Mouse (Mus musculus): Measurements from ENCODE around the gene Lyrm4.
A peak's percentile ranks its signal among the peaks of the same experiment; 100 is the strongest.

Gene Lyrm4

GRCm38 (mm10) chr13:36117143-36118014, at the start of gene Lyrm4, which contains the start of gene Fars2:
Gene Lyrm4, minus strand, starts transcription at chr13:36117526.
Gene Fars2, plus strand, starts transcription at chr13:36117412.
- peak; percentile 96 to 97 for DNase-seq

- no peak for DNase-seq
Measured at GRCm38 (mm10) chr13:36163898-36164297, 46.6 kb upstream of the Lyrm4 start.

- no peak for DNase-seq
Measured at GRCm38 (mm10) chr13:36163411-36163810, 46.1 kb upstream of the Lyrm4 start.

- DNase-seq, result no peak
Measured at GRCm38 (mm10) chr13:36156340-36156931, 39.1 kb upstream of the Lyrm4 start.

- no peak for DNase-seq
Measured at GRCm38 (mm10) chr13:36152728-36153498, 35.6 kb upstream of the Lyrm4 start.

- DNase-seq, result no peak
Measured at GRCm38 (mm10) chr13:36150272-36150671, 32.9 kb upstream of the Lyrm4 start.

- no peak for DNase-seq
Measured at GRCm38 (mm10) chr13:36149175-36149939, 32.0 kb upstream of the Lyrm4 start.

DNA sequence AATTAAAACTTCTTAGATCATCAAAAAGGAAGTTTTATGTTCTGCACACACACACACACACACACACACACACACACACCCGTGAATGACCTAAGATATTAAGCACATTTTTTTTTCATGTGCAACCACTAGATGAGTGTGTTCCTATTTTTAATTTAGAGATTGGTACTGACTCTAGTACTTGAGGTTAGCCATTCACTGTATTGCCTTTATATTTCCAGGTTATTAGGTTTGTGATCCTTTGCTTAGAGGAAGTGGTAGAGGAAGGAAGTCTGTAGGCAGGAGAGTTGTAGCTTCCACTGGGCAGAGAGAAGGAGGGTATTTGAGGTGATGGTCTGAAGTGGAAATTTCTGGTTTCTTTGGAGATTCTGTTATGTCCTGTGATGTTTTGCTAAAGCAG, 28.3 kb upstream of the Lyrm4 start:
- DNase-seq, result no peak

DNA sequence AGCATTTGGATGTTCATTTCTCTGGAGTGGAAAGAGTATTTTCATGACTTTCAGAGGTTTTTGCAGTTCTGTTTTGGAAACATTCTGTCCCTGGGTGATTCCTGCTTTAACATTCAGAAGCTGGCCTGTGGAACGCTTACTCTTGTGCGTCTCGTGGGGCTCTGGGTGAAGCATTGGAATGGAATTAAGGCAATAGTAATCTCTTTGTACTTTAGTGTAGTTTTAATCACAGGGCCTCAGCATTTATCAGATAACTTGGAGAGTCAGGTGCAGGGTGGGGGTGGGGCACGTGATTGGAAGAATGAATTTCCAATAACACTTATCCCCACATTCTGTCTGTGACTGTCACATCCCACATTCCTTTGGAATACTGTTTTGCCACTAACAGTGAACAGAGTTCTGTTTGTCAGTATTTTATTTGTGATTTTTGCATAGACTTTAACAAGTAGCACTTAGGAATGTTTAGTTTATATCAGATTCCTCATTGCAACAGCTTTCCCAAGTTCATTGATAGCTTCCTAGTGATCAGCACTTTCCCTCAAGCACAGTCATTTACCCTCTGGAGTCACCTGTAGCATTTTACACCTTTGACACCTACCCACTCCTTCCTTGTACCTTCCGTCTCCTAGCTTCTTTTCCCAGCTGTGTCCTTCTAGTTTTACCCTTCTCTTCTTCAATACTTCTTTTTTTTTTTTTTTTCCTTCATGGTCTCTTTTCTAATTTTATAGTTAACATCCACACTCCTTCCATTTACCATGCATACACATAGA, 23.1 kb upstream of the Lyrm4 start:
- no peak for DNase-seq

GRCm38 (mm10) chr13:36139703-36140102, 22.4 kb upstream of the Lyrm4 start:
- DNase-seq, result no peak

GRCm38 (mm10) chr13:36131992-36132649, 14.8 kb upstream of the Lyrm4 start:
- DNase-seq, result no peak

GRCm38 (mm10) chr13:36131401-36131800, 14.1 kb upstream of the Lyrm4 start:
- DNase-seq, result no peak

GRCm38 (mm10) chr13:36129360-36130054, 12.2 kb upstream of the Lyrm4 start:
- DNase-seq, result no peak

- no peak for DNase-seq
Measured at GRCm38 (mm10) chr13:36120606-36121005, 3.3 kb upstream of the Lyrm4 start.

GRCm38 (mm10) chr13:36119684-36120083, 2.4 kb upstream of the Lyrm4 start:
- no peak for DNase-seq

GRCm38 (mm10) chr13:36116520-36117142, 695 bp downstream of the Lyrm4 start:
- DNase-seq, result peak; percentile 43 to 67

GRCm38 (mm10) chr13:36113181-36113580, 4.1 kb downstream of the Lyrm4 start:
- peak; percentile 56 to 75 for DNase-seq

GRCm38 (mm10) chr13:36111331-36111730, 6.0 kb downstream of the Lyrm4 start:
- no peak for DNase-seq

GRCm38 (mm10) chr13:36108528-36108927, 8.8 kb downstream of the Lyrm4 start:
- no peak for DNase-seq

- DNase-seq, result no peak
Measured at GRCm38 (mm10) chr13:36105591-36105990, 11.7 kb downstream of the Lyrm4 start.

All from kidney, adult 8-10 months (tissue).